Comparison of ENCODE assay signal across 8 mouse cellular contexts in genomic region chr5:123368869-123369488, GRCm38 (mm10). TPM values are rescaled to one million over a fixed set of nuclear protein-coding genes. Genes with fewer than 3 reads are reported as not detected.
A peak's percentile ranks its signal among the peaks of the same experiment; 100 is the strongest.
DNase-seq lines count a peak whose midpoint lies in the region; ATAC-seq and TF ChIP-seq lines count a peak whose summit lies in the region.

No protein-coding gene starts in this region.

- H3K27me3 ChIP-seq in kidney, embryonic 15.5 days: no peaks in the 10 kb centered on the region
- no peaks in the 10 kb centered on the region for H3K27me3 ChIP-seq in G1E (ENCODE audit: insufficient read depth, low read length)
- H3K27me3 ChIP-seq in embryonic facial prominence, embryonic 10.5 days (replicated peaks; ENCODE audit: low read depth, poor library complexity, severe bottlenecking): no peaks in the 10 kb centered on the region
- H3K27me3 ChIP-seq in limb, embryonic 10.5 days (ENCODE audit: low read depth, poor library complexity, severe bottlenecking): no peaks in the 10 kb centered on the region

- peak; percentile 93 for TF ChIP-seq CTCF in G1E (IDR thresholded peaks at IDR 0.05; ENCODE audit: low read depth, low read length)

- peaks cover 98% of the 10 kb centered on the region for H3K36me3 ChIP-seq in kidney, embryonic 15.5 days
- peaks cover 93% of the 10 kb centered on the region for H3K36me3 ChIP-seq in G1E (replicated peaks)
- peaks cover 99% of the 10 kb centered on the region for H3K36me3 ChIP-seq in embryonic facial prominence, embryonic 10.5 days (replicated peaks)
- H3K36me3 ChIP-seq in limb, embryonic 10.5 days: peaks cover 99% of the 10 kb centered on the region

- ATAC-seq in kidney, embryonic 15.5 days (replicated peaks; ENCODE audit: low FRiP score): no peak
- no peak for ATAC-seq in G1E (ENCODE audit: extremely low read depth, insufficient number of reproducible peaks, low FRiP score, poor library complexity, severe bottlenecking)

- 80% methylated on average over 13 of the region's 13 CpGs for WGBS in kidney, embryonic 15.5 days
- WGBS in embryonic facial prominence, embryonic 10.5 days: 78% methylated on average over 13 of the region's 13 CpGs
- WGBS in limb, embryonic 10.5 days: 83% methylated on average over 13 of the region's 13 CpGs

- no peak overlapping the region for H3K27ac ChIP-seq in kidney, embryonic 15.5 days
- H3K27ac ChIP-seq in embryonic facial prominence, embryonic 10.5 days (replicated peaks): no peak overlapping the region
- H3K27ac ChIP-seq in limb, embryonic 10.5 days: no peak overlapping the region

- peaks cover 9% of the 10 kb centered on the region for H3K4me1 ChIP-seq in kidney, embryonic 15.5 days
- H3K4me1 ChIP-seq in G1E (ENCODE audit: insufficient read depth, low read depth, low read length): no peaks in the 10 kb centered on the region
- no peaks in the 10 kb centered on the region for H3K4me1 ChIP-seq in embryonic facial prominence, embryonic 10.5 days
- H3K4me1 ChIP-seq in limb, embryonic 10.5 days: no peaks in the 10 kb centered on the region

- H3K9ac ChIP-seq in kidney, embryonic 15.5 days: no peak overlapping the region

- H3K9me3 ChIP-seq in kidney, embryonic 15.5 days (replicated peaks): no peaks in the 10 kb centered on the region
- no peaks in the 10 kb centered on the region for H3K9me3 ChIP-seq in G1E (replicated peaks)
- no peaks in the 10 kb centered on the region for H3K9me3 ChIP-seq in embryonic facial prominence, embryonic 10.5 days
- no peaks in the 10 kb centered on the region for H3K9me3 ChIP-seq in limb, embryonic 10.5 days (replicated peaks)

- peak; percentile 72 for DNase-seq in cerebellum, postnatal 14 days
- DNase-seq in cerebellum, adult 8-10 months: no peak
- DNase-seq in kidney, postnatal 10 days: peak; percentile 73
- peak; percentile 28 for DNase-seq in G1E (ENCODE audit: low spot score)
- DNase-seq in embryonic facial prominence, embryonic 10.5 days (ENCODE audit: low spot score): peak; percentile 64
- DNase-seq in limb, embryonic 10.5 days (ENCODE audit: low spot score): peak; percentile 75
- peak; percentile 65 for DNase-seq in testis, postnatal 10 days (ENCODE audit: low spot score)

- H3K4me3 ChIP-seq in kidney, embryonic 15.5 days (replicated peaks): no peak overlapping the region
- no peak overlapping the region for H3K4me3 ChIP-seq in G1E (ENCODE audit: low read depth, low read length)
- no peak overlapping the region for H3K4me3 ChIP-seq in embryonic facial prominence, embryonic 10.5 days
- H3K4me3 ChIP-seq in limb, embryonic 10.5 days: no peak overlapping the region

- H3K4me2 ChIP-seq in kidney, embryonic 15.5 days: no peak overlapping the region

RNA-seq across cellular contexts. Expression of gene Bcl7a, which starts 25.3 kb away (rescaled TPM):
- 41.7 and 42.5 TPM in 2 replicates for polyA plus RNA-seq in kidney, embryonic 15.5 days (2015; fragmentation: Nextera tagmentation; extraction: Ambion mirVana)
- 33.9 and 41.0 TPM in 2 replicates for total RNA-seq in G1E (2014; fragmentation: Nextera tagmentation)
- 13.4 and 14.8 TPM in 2 replicates for total RNA-seq in G1E (2017)
- 41.1 and 49.4 TPM in 2 replicates for polyA plus RNA-seq in G1E (2012)
- 41.7 and 42.8 TPM in 2 replicates for polyA plus RNA-seq in embryonic facial prominence, embryonic 10.5 days (2016; fragmentation: Nextera tagmentation; extraction: Ambion mirVana)
- polyA plus RNA-seq in limb, embryonic 10.5 days (2016; fragmentation: Nextera tagmentation; extraction: Ambion mirVana): 35.8 and 38.8 TPM in 2 replicates

RNA-seq across cellular contexts. Expression of gene Mlxip, which starts 25.6 kb away (rescaled TPM):
- polyA plus RNA-seq in kidney, embryonic 15.5 days (2015; fragmentation: Nextera tagmentation; extraction: Ambion mirVana): 18.5 and 18.7 TPM in 2 replicates
- total RNA-seq in G1E (2014; fragmentation: Nextera tagmentation) (42.8 and 42.9 TPM in 2 replicates), G1E (2017) (3.9 TPM in 2 replicates)
- polyA plus RNA-seq in G1E (2012): 13.2 and 15.8 TPM in 2 replicates
- 18.6 and 20.8 TPM in 2 replicates for polyA plus RNA-seq in embryonic facial prominence, embryonic 10.5 days (2016; fragmentation: Nextera tagmentation; extraction: Ambion mirVana)
- 21.1 and 22.1 TPM in 2 replicates for polyA plus RNA-seq in limb, embryonic 10.5 days (2016; fragmentation: Nextera tagmentation; extraction: Ambion mirVana)
